Mouse (Mus musculus): ENCODE measurements around the gene Kcnip1. TPM values are rescaled to one million over a fixed set of nuclear protein-coding genes. Genes with fewer than 3 reads are reported as not detected.

Kcnip1 gene
- 1.9 and 2.5 TPM in 2 replicates for polyA plus RNA-seq (2015; fragmentation: Nextera tagmentation; extraction: Ambion mirVana)

GRCm38 (mm10) chr11:33992938-33993337 lies at the start of gene Kcnip1:
TSS of gene Kcnip1 (minus strand) at chr11:33993152.
- Histone ChIP-seq H3K27ac (ENCODE audit: low read depth, low read length) (no peak within 1 kb of the TSS), H3K9ac (ENCODE audit: low read depth, low read length) (no peak within 1 kb of the TSS), H3K4me3 (ENCODE audit: low read depth, low read length) (no peak within 1 kb of the TSS), H3K4me1 (replicated peaks; ENCODE audit: control insufficient read depth, insufficient read depth, low read length) (no peaks in the 10 kb centered on the region), H3K4me2 (replicated peaks; ENCODE audit: low read depth) (peak within 1 kb of the TSS; percentile 39; the same call in 1 of the 2 replicates), H3K9me3 (ENCODE audit: control insufficient read depth) (no peaks in the 10 kb centered on the region), H3K27me3 (replicated peaks; ENCODE audit: control insufficient read depth, insufficient read depth, low read length) (no peaks in the 10 kb centered on the region), H3K36me3 (ENCODE audit: control insufficient read depth, insufficient read depth) (no peaks in the 10 kb centered on the region)
- no peak for ATAC-seq
- TF ChIP-seq CTCF (IDR thresholded peaks at IDR 0.05; ENCODE audit: low read depth) = no peak
- 16% methylated on average over 12 of the region's 12 CpGs for WGBS

- Histone ChIP-seq H3K9me3 (ENCODE audit: control insufficient read depth) (no peaks in the 10 kb centered on the region), H3K27me3 (replicated peaks; ENCODE audit: control insufficient read depth, insufficient read depth, low read length) (no peaks in the 10 kb centered on the region), H3K4me2 (replicated peaks; ENCODE audit: low read depth) (no peak overlapping the region), H3K4me1 (replicated peaks; ENCODE audit: control insufficient read depth, insufficient read depth, low read length) (no peaks in the 10 kb centered on the region), H3K27ac (ENCODE audit: low read depth, low read length) (no peak overlapping the region), H3K36me3 (ENCODE audit: control insufficient read depth, insufficient read depth) (no peaks in the 10 kb centered on the region), H3K9ac (ENCODE audit: low read depth, low read length) (no peak overlapping the region), H3K4me3 (ENCODE audit: low read depth, low read length) (no peak overlapping the region)
- no peak for ATAC-seq
- 79% methylated on average over 5 of the region's 5 CpGs for WGBS
- no peak for TF ChIP-seq CTCF (IDR thresholded peaks at IDR 0.05; ENCODE audit: low read depth)
Measured at GRCm38 (mm10) chr11:34040061-34040460, 47.1 kb upstream of the Kcnip1 start.

DNA sequence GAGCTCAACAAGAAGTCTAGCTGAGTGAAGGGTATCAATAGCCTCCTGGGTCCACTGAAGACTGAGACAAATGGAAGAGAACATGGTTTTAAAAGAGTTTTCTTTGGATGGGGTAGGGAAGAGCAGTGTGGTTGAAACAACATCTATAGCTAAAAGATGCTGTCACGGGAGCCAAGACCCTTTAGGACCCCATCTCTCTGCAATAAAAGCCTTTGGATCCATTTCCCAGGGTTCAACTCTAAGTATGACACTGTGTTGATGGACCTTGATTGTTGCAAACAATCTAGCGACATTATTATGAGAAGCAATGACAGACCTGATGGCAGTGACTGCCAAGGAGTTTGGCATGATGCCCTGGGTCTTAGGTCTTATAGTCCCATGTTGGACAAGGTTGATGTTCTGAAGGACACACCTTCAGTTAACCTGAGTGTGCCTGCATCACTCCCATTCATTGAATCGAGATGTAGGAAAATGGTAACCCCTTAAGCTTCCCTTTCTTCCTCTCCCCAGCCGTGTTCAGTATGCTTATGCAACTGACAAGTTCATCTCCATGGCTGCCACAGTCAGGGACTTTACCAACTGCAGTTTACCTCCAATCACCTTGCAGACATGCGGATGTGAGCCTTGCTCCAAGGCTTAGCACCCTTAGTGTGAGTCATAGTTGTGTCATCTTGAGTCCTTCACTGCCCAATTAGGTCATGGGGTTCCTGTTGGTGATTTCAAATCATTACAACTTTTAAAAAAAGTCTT lies 43.1 kb upstream of the Kcnip1 start:
- 81% methylated on average over 5 of the region's 5 CpGs for WGBS
- Histone ChIP-seq H3K4me3 (ENCODE audit: low read depth, low read length) (no peak overlapping the region), H3K9ac (ENCODE audit: low read depth, low read length) (no peak overlapping the region), H3K4me2 (replicated peaks; ENCODE audit: low read depth) (no peak overlapping the region), H3K27me3 (replicated peaks; ENCODE audit: control insufficient read depth, insufficient read depth, low read length) (no peaks in the 10 kb centered on the region), H3K9me3 (ENCODE audit: control insufficient read depth) (no peaks in the 10 kb centered on the region), H3K36me3 (ENCODE audit: control insufficient read depth, insufficient read depth) (no peaks in the 10 kb centered on the region), H3K27ac (ENCODE audit: low read depth, low read length) (no peak overlapping the region), H3K4me1 (replicated peaks; ENCODE audit: control insufficient read depth, insufficient read depth, low read length) (no peaks in the 10 kb centered on the region)
- no peak for ATAC-seq
- no peak for TF ChIP-seq CTCF (IDR thresholded peaks at IDR 0.05; ENCODE audit: low read depth)

DNA sequence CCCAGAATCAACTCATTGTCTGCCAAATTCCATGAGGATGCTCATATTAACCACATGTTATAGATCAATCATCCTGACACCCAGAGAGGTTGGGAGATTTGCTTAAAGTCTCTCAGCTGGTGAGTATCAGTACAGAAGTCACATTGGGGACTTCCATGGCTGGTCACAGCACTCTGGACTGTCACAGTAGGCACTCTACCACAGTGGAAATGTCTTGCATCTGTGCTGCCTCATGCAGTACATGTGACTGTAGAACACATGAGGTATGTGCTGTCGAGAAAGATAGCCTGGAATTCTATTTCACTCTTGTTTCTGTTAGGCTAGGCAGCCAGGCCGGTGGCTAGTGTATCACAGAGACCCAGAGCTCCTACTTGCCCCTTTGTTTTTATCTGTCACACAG lies 41.8 kb upstream of the Kcnip1 start:
- WGBS = 72% methylated on average over 2 of the region's 2 CpGs
- Histone ChIP-seq H3K9ac (ENCODE audit: low read depth, low read length) (no peak overlapping the region), H3K4me2 (replicated peaks; ENCODE audit: low read depth) (no peak overlapping the region), H3K4me3 (ENCODE audit: low read depth, low read length) (no peak overlapping the region), H3K4me1 (replicated peaks; ENCODE audit: control insufficient read depth, insufficient read depth, low read length) (no peaks in the 10 kb centered on the region), H3K27me3 (replicated peaks; ENCODE audit: control insufficient read depth, insufficient read depth, low read length) (no peaks in the 10 kb centered on the region), H3K36me3 (ENCODE audit: control insufficient read depth, insufficient read depth) (no peaks in the 10 kb centered on the region), H3K27ac (ENCODE audit: low read depth, low read length) (no peak overlapping the region), H3K9me3 (ENCODE audit: control insufficient read depth) (no peaks in the 10 kb centered on the region)
- ATAC-seq = no peak
- no peak for TF ChIP-seq CTCF (IDR thresholded peaks at IDR 0.05; ENCODE audit: low read depth)

DNA sequence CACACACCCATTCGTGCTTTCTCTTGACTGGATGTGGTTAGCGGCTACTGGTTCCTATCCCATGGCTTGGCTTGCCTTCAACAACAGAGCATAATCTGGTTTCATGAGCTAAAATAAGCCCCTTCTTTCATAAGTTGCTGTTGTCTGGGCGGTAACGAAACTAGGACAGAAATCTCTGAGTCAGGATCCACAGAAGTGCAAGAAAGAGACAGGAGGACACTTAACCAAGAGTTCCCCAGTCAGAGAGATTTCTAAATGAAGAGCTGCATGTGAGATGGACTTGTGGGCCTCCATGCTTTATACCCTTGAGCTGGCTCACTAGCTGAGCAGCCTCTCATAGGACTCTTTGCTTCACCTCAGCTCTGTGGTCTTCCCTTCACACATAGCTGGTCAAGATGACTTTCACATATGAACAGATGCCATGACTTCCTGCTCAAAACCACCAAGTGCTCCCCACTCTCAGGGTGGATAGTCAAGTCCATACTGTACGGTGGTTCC lies 41.1 kb upstream of the Kcnip1 start:
- no peaks in the 10 kb centered on the region for H3K4me1 ChIP-seq (replicated peaks; ENCODE audit: control insufficient read depth, insufficient read depth, low read length)
- no peak overlapping the region for H3K27ac ChIP-seq (ENCODE audit: low read depth, low read length)
- no peak overlapping the region for H3K4me3 ChIP-seq (ENCODE audit: low read depth, low read length)
- no peak overlapping the region for H3K9ac ChIP-seq (ENCODE audit: low read depth, low read length)
- ATAC-seq = no peak
- no peaks in the 10 kb centered on the region for H3K36me3 ChIP-seq (ENCODE audit: control insufficient read depth, insufficient read depth)
- WGBS = 88% methylated on average over 5 of the region's 5 CpGs
- H3K9me3 ChIP-seq (ENCODE audit: control insufficient read depth) = no peaks in the 10 kb centered on the region
- no peak overlapping the region for H3K4me2 ChIP-seq (replicated peaks; ENCODE audit: low read depth)
- no peaks in the 10 kb centered on the region for H3K27me3 ChIP-seq (replicated peaks; ENCODE audit: control insufficient read depth, insufficient read depth, low read length)
- no peak for TF ChIP-seq CTCF (IDR thresholded peaks at IDR 0.05; ENCODE audit: low read depth)

GRCm38 (mm10) chr11:34031015-34031805 lies 38.3 kb upstream of the Kcnip1 start:
- 51% methylated on average over 8 of the region's 8 CpGs for WGBS
- no peak for TF ChIP-seq CTCF (IDR thresholded peaks at IDR 0.05; ENCODE audit: low read depth)
- ATAC-seq = no peak

More at GRCm38 (mm10) chr11:34031015-34031805, 38.3 kb upstream of the Kcnip1 start:
- Histone ChIP-seq H3K4me2 (replicated peaks; ENCODE audit: low read depth) (no peak overlapping the region), H3K4me1 (replicated peaks; ENCODE audit: control insufficient read depth, insufficient read depth, low read length) (no peaks in the 10 kb centered on the region), H3K36me3 (ENCODE audit: control insufficient read depth, insufficient read depth) (no peaks in the 10 kb centered on the region), H3K9ac (ENCODE audit: low read depth, low read length) (no peak overlapping the region), H3K9me3 (ENCODE audit: control insufficient read depth) (no peaks in the 10 kb centered on the region), H3K27ac (ENCODE audit: low read depth, low read length) (no peak overlapping the region), H3K27me3 (replicated peaks; ENCODE audit: control insufficient read depth, insufficient read depth, low read length) (no peaks in the 10 kb centered on the region), H3K4me3 (ENCODE audit: low read depth, low read length) (no peak overlapping the region)
